Mouse (Mus musculus): Measurements from ENCODE around the gene Tbca. TPM values are rescaled to one million over a fixed set of nuclear protein-coding genes. Genes with fewer than 3 reads are reported as not detected.

Gene Tbca
- total RNA-seq, 1 experiment: 244 TPM

- peaks cover 0 to 5% of the 10 kb centered on the region in 2 experiments; a peak in 1 of 4 replicates for H3K4me1 ChIP-seq (ENCODE audit: control insufficient read depth in 2 of 2, insufficient read depth in 2 of 2, low read length in 2 of 2, poor library complexity in 1 of 2)
Observed at GRCm38 (mm10) chr13:94869541-94869940, 80.8 kb downstream of the Tbca start.

DNA sequence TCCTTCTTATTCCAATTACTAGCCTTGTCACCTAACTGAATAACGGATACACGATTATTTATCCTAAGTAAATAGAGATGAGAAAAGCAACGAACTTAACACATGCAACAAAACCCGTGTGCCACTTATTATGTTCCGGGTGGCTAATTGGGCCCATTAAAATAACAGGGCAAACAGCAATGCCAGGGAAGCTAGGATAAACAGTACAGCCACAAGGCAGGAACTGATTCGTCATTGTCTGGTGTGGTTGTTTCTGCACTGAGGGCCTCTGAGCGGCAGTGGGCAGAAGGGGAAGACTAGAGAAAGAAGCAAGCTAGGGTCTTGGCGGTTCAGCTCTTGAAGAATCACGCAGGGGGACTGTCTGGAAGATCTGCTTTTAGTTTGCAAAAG lies 81.4 kb downstream of the Tbca start:
- DNase-seq (ENCODE audit: low read depth, low spot score): no peak
- no peak overlapping the region for H3K9ac ChIP-seq (ENCODE audit: insufficient read depth, low read depth, low read length, poor library complexity, severe bottlenecking)
- H3K27ac ChIP-seq (ENCODE audit: insufficient read depth, low read depth, low read length, poor library complexity, severe bottlenecking): no peak overlapping the region
- no peak overlapping the region for H3K4me3 ChIP-seq (ENCODE audit: insufficient read depth in 1 of 2, low read depth in 1 of 2, low read length in 2 of 2, poor library complexity in 1 of 2, severe bottlenecking in 1 of 2)
- TF ChIP-seq CHD2 (IDR thresholded peaks at IDR 0.05; ENCODE audit: low read depth, low read length) (no peak), HCFC1 (IDR thresholded peaks at IDR 0.05; ENCODE audit: borderline replicate concordance, insufficient read depth, low read length) (no peak), ZC3H11A (IDR thresholded peaks at IDR 0.05; ENCODE audit: borderline replicate concordance, low read depth, low read length) (no peak), MAFK (IDR thresholded peaks at IDR 0.05; ENCODE audit: insufficient read depth, low read depth, low read length) (no peak), ZNF384 (IDR thresholded peaks at IDR 0.05; ENCODE audit: low read depth, low read length) (no peak)
- peaks cover 0 to 5% of the 10 kb centered on the region in 2 experiments; a peak in 1 of 4 replicates for H3K4me1 ChIP-seq (ENCODE audit: control insufficient read depth in 2 of 2, insufficient read depth in 2 of 2, low read length in 2 of 2, poor library complexity in 1 of 2)
- in situ Hi-C loops (cut with MboI; ENCODE audit: low sequenced_read_pairs in 2 of 2, unreplicated experiment in 2 of 2): no loop called here
- no peaks in the 10 kb centered on the region for H3K9me3 ChIP-seq (ENCODE audit: control insufficient read depth, insufficient read depth, low read depth, low read length)
- no peaks in the 10 kb centered on the region for H3K36me3 ChIP-seq (ENCODE audit: control insufficient read depth, insufficient read depth, low read length, poor library complexity, severe bottlenecking)

More at GRCm38 (mm10) chr13:94869541-94869940, 80.8 kb downstream of the Tbca start:
- Histone ChIP-seq H3K27ac (ENCODE audit: insufficient read depth, low read depth, low read length, poor library complexity, severe bottlenecking) (no peak overlapping the region), H3K36me3 (ENCODE audit: control insufficient read depth, insufficient read depth, low read length, poor library complexity, severe bottlenecking) (no peaks in the 10 kb centered on the region), H3K4me3 (ENCODE audit: insufficient read depth in 1 of 2, low read depth in 1 of 2, low read length in 2 of 2, poor library complexity in 1 of 2, severe bottlenecking in 1 of 2) (0 out of 4 replicates have a peak overlapping the region, but pooled peaks of 1 of the 2 experiments have one; percentile 37), H3K9ac (ENCODE audit: insufficient read depth, low read depth, low read length, poor library complexity, severe bottlenecking) (no peak overlapping the region), H3K9me3 (ENCODE audit: control insufficient read depth, insufficient read depth, low read depth, low read length) (no peaks in the 10 kb centered on the region)
- no peak for TF ChIP-seq HCFC1 (IDR thresholded peaks at IDR 0.05; ENCODE audit: borderline replicate concordance, insufficient read depth, low read length)
- no peak for TF ChIP-seq ZC3H11A (IDR thresholded peaks at IDR 0.05; ENCODE audit: borderline replicate concordance, low read depth, low read length)
- no peak for TF ChIP-seq ZNF384 (IDR thresholded peaks at IDR 0.05; ENCODE audit: low read depth, low read length)
- no peak for TF ChIP-seq CHD2 (IDR thresholded peaks at IDR 0.05; ENCODE audit: low read depth, low read length)
- no peak for TF ChIP-seq MAFK (IDR thresholded peaks at IDR 0.05; ENCODE audit: insufficient read depth, low read depth, low read length)
- in situ Hi-C loops (cut with MboI; ENCODE audit: low sequenced_read_pairs in 2 of 2, unreplicated experiment in 2 of 2): no loop called here
- DNase-seq (ENCODE audit: low read depth, low spot score): no peak

GRCm38 (mm10) chr13:94870461-94871186 lies 81.9 kb downstream of the Tbca start:
- H3K4me1 ChIP-seq (ENCODE audit: control insufficient read depth in 2 of 2, insufficient read depth in 2 of 2, low read length in 2 of 2, poor library complexity in 1 of 2): peaks cover 0 to 5% of the 10 kb centered on the region in 2 experiments; a peak in 1 of 4 replicates
- no peak overlapping the region for H3K9ac ChIP-seq (ENCODE audit: insufficient read depth, low read depth, low read length, poor library complexity, severe bottlenecking)
- in situ Hi-C loops (cut with MboI; ENCODE audit: low sequenced_read_pairs in 2 of 2, unreplicated experiment in 2 of 2): no loop called here
- DNase-seq (ENCODE audit: low read depth, low spot score): no peak
- TF ChIP-seq ZC3H11A (IDR thresholded peaks at IDR 0.05; ENCODE audit: borderline replicate concordance, low read depth, low read length) (no peak), HCFC1 (IDR thresholded peaks at IDR 0.05; ENCODE audit: borderline replicate concordance, insufficient read depth, low read length) (no peak)
- no peak overlapping the region for H3K4me3 ChIP-seq (ENCODE audit: insufficient read depth in 1 of 2, low read depth in 1 of 2, low read length in 2 of 2, poor library complexity in 1 of 2, severe bottlenecking in 1 of 2)
- H3K9me3 ChIP-seq (ENCODE audit: control insufficient read depth, insufficient read depth, low read depth, low read length): no peaks in the 10 kb centered on the region
- no peaks in the 10 kb centered on the region for H3K36me3 ChIP-seq (ENCODE audit: control insufficient read depth, insufficient read depth, low read length, poor library complexity, severe bottlenecking)
- no peak overlapping the region for H3K27ac ChIP-seq (ENCODE audit: insufficient read depth, low read depth, low read length, poor library complexity, severe bottlenecking)

DNA sequence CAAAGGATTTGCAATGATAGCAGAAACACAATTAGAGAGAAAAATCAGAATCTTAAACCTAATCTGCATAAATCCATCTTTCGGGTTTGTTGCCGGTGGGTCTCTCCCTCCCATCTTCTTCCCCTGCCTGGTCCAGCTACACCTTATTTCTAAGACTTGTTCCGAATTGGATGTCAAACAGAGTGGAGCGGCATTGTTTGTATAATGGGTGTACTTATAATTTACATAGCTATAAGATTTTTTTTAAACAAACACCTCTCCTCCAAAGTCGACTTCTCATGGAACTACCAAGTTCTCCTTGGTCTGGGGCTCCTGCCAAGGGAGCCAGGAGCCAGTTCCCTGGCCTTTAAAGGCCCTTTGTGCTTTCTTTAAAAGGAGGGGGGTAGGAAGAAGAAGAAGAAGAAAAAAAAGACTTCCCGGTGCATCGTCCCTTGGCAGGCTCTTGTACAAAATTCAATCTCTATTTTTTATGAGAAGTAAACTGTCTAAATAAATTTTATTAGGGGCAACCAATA lies 83.2 kb downstream of the Tbca start:
- H3K9me3 ChIP-seq (ENCODE audit: control insufficient read depth, insufficient read depth, low read depth, low read length): no peaks in the 10 kb centered on the region
- no peaks in the 10 kb centered on the region for H3K36me3 ChIP-seq (ENCODE audit: control insufficient read depth, insufficient read depth, low read length, poor library complexity, severe bottlenecking)
- no peak for TF ChIP-seq CHD2 (IDR thresholded peaks at IDR 0.05; ENCODE audit: low read depth, low read length)
- TF ChIP-seq HCFC1 (IDR thresholded peaks at IDR 0.05; ENCODE audit: borderline replicate concordance, insufficient read depth, low read length): no peak
- no peak for TF ChIP-seq MAFK (IDR thresholded peaks at IDR 0.05; ENCODE audit: insufficient read depth, low read depth, low read length)
- TF ChIP-seq ZNF384 (IDR thresholded peaks at IDR 0.05; ENCODE audit: low read depth, low read length): no peak
- no peak for TF ChIP-seq ZC3H11A (IDR thresholded peaks at IDR 0.05; ENCODE audit: borderline replicate concordance, low read depth, low read length)
- no peak for DNase-seq (ENCODE audit: low read depth, low spot score)
- no peak overlapping the region for H3K27ac ChIP-seq (ENCODE audit: insufficient read depth, low read depth, low read length, poor library complexity, severe bottlenecking)
- peaks cover 0 to 2% of the 10 kb centered on the region in 2 experiments; a peak in 1 of 4 replicates for H3K4me1 ChIP-seq (ENCODE audit: control insufficient read depth in 2 of 2, insufficient read depth in 2 of 2, low read length in 2 of 2, poor library complexity in 1 of 2)
- in situ Hi-C loops (cut with MboI; ENCODE audit: low sequenced_read_pairs in 2 of 2, unreplicated experiment in 2 of 2): no loop called here
- no peak overlapping the region for H3K4me3 ChIP-seq (ENCODE audit: insufficient read depth in 1 of 2, low read depth in 1 of 2, low read length in 2 of 2, poor library complexity in 1 of 2, severe bottlenecking in 1 of 2)
- H3K9ac ChIP-seq (ENCODE audit: insufficient read depth, low read depth, low read length, poor library complexity, severe bottlenecking): no peak overlapping the region

All from ES-E14 (cell line).